ENCODE assay signal across 9 mouse cellular contexts in genomic region chr10:69307067-69307466, GRCm38 (mm10). TPM values are rescaled to one million over a fixed set of nuclear protein-coding genes. Genes with fewer than 3 reads are reported as not detected.
A peak's percentile ranks its signal among the peaks of the same experiment; 100 is the strongest.
DNase-seq lines count a peak whose midpoint lies in the region; ATAC-seq and TF ChIP-seq lines count a peak whose summit lies in the region.
"Had no signal": no experiment of that assay in that cellular context is flagged by ENCODE, and none has a peak within 500 bp of the region (broad histone marks: within the 10 kb centered on the region; RNA-seq: fewer than 3 reads in every experiment).

No protein-coding gene starts in this region.

- TF ChIP-seq POLR2A in limb, embryonic 14.5 days (IDR thresholded peaks at IDR 0.05; ENCODE audit: borderline replicate concordance, extremely low read depth, insufficient read depth, insufficient read length) = no peak
- TF ChIP-seq POLR2A in olfactory bulb, adult 2 months (IDR thresholded peaks at IDR 0.05; ENCODE audit: insufficient read depth, low read depth, low read length) = no peak

- TF ChIP-seq CTCF in olfactory bulb, adult 2 months (IDR thresholded peaks at IDR 0.05; ENCODE audit: insufficient read depth, low read depth, low read length) = peak; percentile 78

- no peaks in the 10 kb centered on the region for H3K9me3 ChIP-seq in liver, embryonic 12.5 days (replicated peaks)
- H3K9me3 ChIP-seq in kidney, embryonic 14.5 days (ENCODE audit: control insufficient read depth, low read length) = no peaks in the 10 kb centered on the region
- H3K9me3 ChIP-seq in limb, embryonic 14.5 days (ENCODE audit: control insufficient read depth, low read length) = no peaks in the 10 kb centered on the region
- H3K9me3 ChIP-seq: embryonic facial prominence, embryonic 13.5 days had no signal

- no peaks in the 10 kb centered on the region for H3K27me3 ChIP-seq in liver, embryonic 12.5 days (replicated peaks)
- H3K27me3 ChIP-seq in kidney, embryonic 14.5 days (ENCODE audit: control insufficient read depth, insufficient read depth, low read length) = no peaks in the 10 kb centered on the region
- no peaks in the 10 kb centered on the region for H3K27me3 ChIP-seq in limb, embryonic 14.5 days (ENCODE audit: control insufficient read depth, insufficient read depth, low read length)
- H3K27me3 ChIP-seq: embryonic facial prominence, embryonic 13.5 days had no signal

- H3K4me1 ChIP-seq in liver, embryonic 12.5 days = peaks cover 25% of the 10 kb centered on the region
- H3K4me1 ChIP-seq in kidney, embryonic 14.5 days (ENCODE audit: control insufficient read depth, insufficient read depth, low read length) = no peaks in the 10 kb centered on the region
- no peaks in the 10 kb centered on the region for H3K4me1 ChIP-seq in limb, embryonic 14.5 days (ENCODE audit: control insufficient read depth, insufficient read depth, low read length)
- no peaks in the 10 kb centered on the region for H3K4me1 ChIP-seq in olfactory bulb, adult 2 months (ENCODE audit: control insufficient read depth, insufficient read depth, low read length)

- H3K4me2 ChIP-seq in liver, embryonic 12.5 days = no peak overlapping the region
- H3K4me2 ChIP-seq in kidney, embryonic 14.5 days (replicated peaks; ENCODE audit: low read depth, low read length) = no peak overlapping the region
- no peak overlapping the region for H3K4me2 ChIP-seq in limb, embryonic 14.5 days (replicated peaks; ENCODE audit: low read depth, low read length, severe bottlenecking)
- H3K4me2 ChIP-seq: embryonic facial prominence, embryonic 13.5 days had no signal

- 42% methylated on average over 5 of the region's 5 CpGs for WGBS in liver, embryonic 12.5 days (ENCODE audit: insufficient replicate concordance)
- 41% methylated on average over 5 of the region's 5 CpGs for WGBS in kidney, embryonic 14.5 days
- WGBS in limb, embryonic 14.5 days = 43% methylated on average over 5 of the region's 5 CpGs
- 54% methylated on average over 5 of the region's 5 CpGs for WGBS in olfactory bulb, adult 2 months

- no peaks in the 10 kb centered on the region for H3K36me3 ChIP-seq in liver, embryonic 12.5 days
- no peaks in the 10 kb centered on the region for H3K36me3 ChIP-seq in kidney, embryonic 14.5 days (ENCODE audit: control insufficient read depth, insufficient read depth, low read length)
- no peaks in the 10 kb centered on the region for H3K36me3 ChIP-seq in limb, embryonic 14.5 days (ENCODE audit: control insufficient read depth, insufficient read depth, low read length)
- H3K36me3 ChIP-seq: embryonic facial prominence, embryonic 13.5 days had no signal

- DNase-seq in liver = peak; percentile 69
- DNase-seq in brain, adult 2 months (ENCODE audit: low read depth, low spot score) = peak; percentile 72
- peak; percentile 33 to 48 for DNase-seq in frontal cortex, postnatal 36 days (ENCODE audit: low spot score in 2 of 2)
- peak; percentile 60 for DNase-seq in limb, embryonic 14.5 days (ENCODE audit: low spot score)
- DNase-seq in thymus, postnatal 0 days (ENCODE audit: low spot score) = peak; percentile 62

- no peak overlapping the region for H3K4me3 ChIP-seq in liver, embryonic 12.5 days
- no peak overlapping the region for H3K4me3 ChIP-seq in kidney, embryonic 14.5 days (ENCODE audit: low read length)
- no peak overlapping the region for H3K4me3 ChIP-seq in limb, embryonic 14.5 days (replicated peaks; ENCODE audit: low read length)
- no peak overlapping the region for H3K4me3 ChIP-seq in olfactory bulb, adult 2 months (ENCODE audit: insufficient read depth, low read depth, low read length)
- H3K4me3 ChIP-seq: embryonic facial prominence, embryonic 13.5 days had no signal

- H3K27ac ChIP-seq in liver, embryonic 12.5 days = no peak overlapping the region
- no peak overlapping the region for H3K27ac ChIP-seq in kidney, embryonic 14.5 days (ENCODE audit: low read depth, low read length)
- H3K27ac ChIP-seq in limb, embryonic 14.5 days (replicated peaks; ENCODE audit: low read depth, low read length) = no peak overlapping the region
- H3K27ac ChIP-seq in olfactory bulb, adult 2 months (ENCODE audit: insufficient read depth, low read depth, low read length) = no peak overlapping the region
- H3K27ac ChIP-seq: embryonic facial prominence, embryonic 13.5 days had no signal

- no peak for ATAC-seq in liver, embryonic 12.5 days
- peak; percentile 41; the same call in 1 of the 2 replicates for ATAC-seq in kidney, embryonic 14.5 days (ENCODE audit: low FRiP score, low TSS enrichment)
- ATAC-seq in limb, embryonic 14.5 days (ENCODE audit: low FRiP score, low read depth) = no peak

- no peak overlapping the region for H3K9ac ChIP-seq in liver, embryonic 12.5 days
- no peak overlapping the region for H3K9ac ChIP-seq in kidney, embryonic 14.5 days (ENCODE audit: low read depth, low read length)
- H3K9ac ChIP-seq in limb, embryonic 14.5 days (ENCODE audit: low read depth, low read length, severe bottlenecking) = no peak overlapping the region
- H3K9ac ChIP-seq: embryonic facial prominence, embryonic 13.5 days had no signal

RNA-seq across cellular contexts. Expression of gene Cdk1, which starts 45.7 kb away (rescaled TPM):
- polyA plus RNA-seq in liver, embryonic 12.5 days (2016; fragmentation: Nextera tagmentation; extraction: Ambion mirVana) = 319 and 336 TPM in 2 replicates
- polyA plus RNA-seq in kidney, embryonic 14.5 days (2014; fragmentation: Nextera tagmentation; extraction: Ambion mirVana) = 547 and 584 TPM in 2 replicates
- polyA plus RNA-seq in limb, embryonic 14.5 days (2012; rRNA removed) = 339 and 379 TPM in 2 replicates
- 408 and 419 TPM in 2 replicates for polyA plus RNA-seq in limb, embryonic 14.5 days (2014; fragmentation: Nextera tagmentation; extraction: Ambion mirVana)
- polyA plus RNA-seq in olfactory bulb, adult 2 months (2012; ENCODE audit: insufficient read depth, insufficient read length, low replicate concordance, missing spikeins) = not detected in 2 replicates
- polyA plus RNA-seq in thymus, postnatal 0 days (2015; fragmentation: Nextera tagmentation; extraction: Ambion mirVana) = 394 and 415 TPM in 2 replicates
